Mouse (Mus musculus) right cerebral cortex, postnatal 4 days (tissue): Measurements from ENCODE around the gene Snap25.

ENCODE experiments used
- DNase-seq: peaks from one replicate; pipeline ENCODE4 v3.0.0-alpha.2; 2022

Snap25 gene

DNA sequence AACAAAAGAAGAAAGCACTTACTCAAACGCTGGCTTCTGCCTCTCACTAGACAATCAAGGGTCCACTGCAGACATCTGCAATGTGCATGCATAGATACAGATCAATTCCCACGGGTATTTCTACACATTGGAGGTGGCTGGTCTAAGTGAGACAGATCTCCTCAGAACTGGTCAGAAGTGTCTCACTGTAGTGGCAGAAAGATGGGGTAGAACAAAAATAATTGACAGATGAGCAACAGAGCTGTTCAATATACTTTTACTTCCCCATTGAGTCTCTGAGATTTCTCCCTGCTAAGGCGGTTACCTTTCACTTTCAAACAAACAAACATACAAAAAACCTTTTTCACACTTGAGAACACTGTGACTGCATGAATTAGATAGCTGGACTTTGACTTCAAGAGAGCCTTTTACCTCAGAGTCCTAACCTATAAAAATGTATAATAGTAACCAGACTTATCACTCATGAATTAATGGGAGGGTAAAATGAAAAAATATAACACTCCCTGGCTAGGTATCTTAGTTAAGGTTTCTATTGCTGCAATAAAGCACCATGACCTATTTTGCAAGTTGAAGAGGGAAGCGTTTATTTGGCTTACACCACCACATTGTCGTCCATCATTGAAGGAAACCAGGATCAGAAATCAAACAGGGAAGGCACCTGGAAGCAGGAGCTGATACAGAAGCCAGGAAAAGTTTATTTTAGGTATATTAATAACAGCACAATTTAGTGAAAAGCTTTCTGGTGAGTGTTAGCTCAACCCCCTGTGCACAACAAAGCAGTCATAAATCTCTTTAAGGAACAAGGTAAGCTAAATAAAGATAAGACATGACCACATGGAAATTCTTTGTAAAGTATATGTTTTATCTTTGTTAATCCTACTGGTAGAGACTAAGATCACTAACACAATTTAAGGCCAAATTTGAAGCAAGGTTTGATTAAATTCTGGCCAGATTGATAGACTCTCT, 110.8 kb downstream of the Snap25 start:
- DNase-seq: no peak

DNA sequence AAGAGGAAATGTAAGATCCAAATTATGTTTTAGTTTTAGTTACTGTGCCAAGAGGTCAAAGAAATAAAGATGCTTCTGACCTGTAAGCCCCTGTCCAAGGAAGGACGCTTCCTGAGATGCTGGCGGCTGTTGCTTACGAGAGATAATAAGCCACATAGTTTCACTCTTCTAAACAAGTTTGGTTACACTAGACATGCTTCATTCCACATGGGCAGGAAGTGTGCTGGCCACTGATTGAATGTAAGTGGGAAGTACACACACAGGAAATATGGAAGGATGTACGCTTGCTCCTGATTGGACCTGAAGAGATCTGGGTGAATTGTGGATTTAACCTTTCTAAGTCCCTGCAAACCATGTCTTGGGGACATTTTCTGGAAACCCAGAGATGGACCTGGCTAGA, 114.4 kb downstream of the Snap25 start:
- no peak for DNase-seq
